Mouse (Mus musculus): ENCODE measurements around the gene Zfp26.
A peak's percentile ranks its signal among the peaks of the same experiment; 100 is the strongest.

The Zfp26 gene

GRCm38 (mm10) chr9:20459377-20460317 lies at the start of gene Zfp26:
Zfp26 (minus strand) TSS chr9:20460162.
- DNase-seq (ENCODE audit: low spot score) = peak; percentile 83

GRCm38 (mm10) chr9:20509676-20510075 lies 49.7 kb upstream of the Zfp26 start:
- DNase-seq (ENCODE audit: low spot score) = no peak

GRCm38 (mm10) chr9:20504801-20505200 lies 44.8 kb upstream of the Zfp26 start:
- DNase-seq (ENCODE audit: low spot score) = no peak

- DNase-seq (ENCODE audit: low spot score) = peak; percentile 44
These were observed 33.3 kb upstream of the Zfp26 start for GRCm38 (mm10) chr9:20493281-20493680.

GRCm38 (mm10) chr9:20492527-20493233 lies 32.7 kb upstream of the Zfp26 start, which contains the start of gene Zfp426:
Zfp426 (minus strand) TSS chr9:20492746.
- peak; percentile 83 for DNase-seq (ENCODE audit: low spot score)

- peak; percentile 6 for DNase-seq (ENCODE audit: low spot score)
These were observed 32.0 kb upstream of the Zfp26 start for GRCm38 (mm10) chr9:20491858-20492526.

- no peak for DNase-seq (ENCODE audit: low spot score)
These were observed 29.6 kb upstream of the Zfp26 start for GRCm38 (mm10) chr9:20489536-20489935.

GRCm38 (mm10) chr9:20479396-20479795 lies 19.4 kb upstream of the Zfp26 start:
- DNase-seq (ENCODE audit: low spot score) = no peak

- DNase-seq (ENCODE audit: low spot score) = no peak
These were observed 16.7 kb upstream of the Zfp26 start for GRCm38 (mm10) chr9:20476632-20477031.

GRCm38 (mm10) chr9:20466761-20467442 lies 6.9 kb upstream of the Zfp26 start:
- DNase-seq (ENCODE audit: low spot score) = peak; percentile 55

GRCm38 (mm10) chr9:20453647-20454046 lies 6.3 kb downstream of the Zfp26 start:
- DNase-seq (ENCODE audit: low spot score) = no peak

GRCm38 (mm10) chr9:20451493-20451892 lies 8.5 kb downstream of the Zfp26 start:
- no peak for DNase-seq (ENCODE audit: low spot score)

- DNase-seq (ENCODE audit: low spot score) = no peak
These were observed 16.7 kb downstream of the Zfp26 start for GRCm38 (mm10) chr9:20443183-20443783.

GRCm38 (mm10) chr9:20430004-20430403 lies 30.0 kb downstream of the Zfp26 start:
- DNase-seq (ENCODE audit: low spot score) = no peak

- no peak for DNase-seq (ENCODE audit: low spot score)
These were observed 48.5 kb downstream of the Zfp26 start for GRCm38 (mm10) chr9:20411460-20411859.

GRCm38 (mm10) chr9:20409319-20409718 lies 50.6 kb downstream of the Zfp26 start:
- DNase-seq (ENCODE audit: low spot score) = no peak

- DNase-seq (ENCODE audit: low spot score) = no peak
These were observed 74.6 kb downstream of the Zfp26 start for GRCm38 (mm10) chr9:20385343-20385703.

GRCm38 (mm10) chr9:20384532-20385342 lies 75.2 kb downstream of the Zfp26 start, which contains the start of gene Zfp560:
Zfp560 (minus strand) TSS chr9:20385177.
- DNase-seq (ENCODE audit: low spot score) = peak; percentile 93

GRCm38 (mm10) chr9:20383659-20384058 lies 76.3 kb downstream of the Zfp26 start:
- DNase-seq (ENCODE audit: low spot score) = no peak

Data from MN1 (cell line).